Mouse (Mus musculus) embryonic fibroblast, embryonic 13.5 days (primary cell): ENCODE measurements at regions not wholly inside any gene's neighbourhood (a gene's known extent, or its start where the extent isn't known, plus 50 kb on each side); places are given as distances from the start of the nearest gene placed in this dataset.

ENCODE experiments used
- CTCF ChIP-seq: IDR thresholded peaks from 2 replicates; pipeline ENCODE4 v1.5.1; 2011; ENCODE audit warnings: mild to moderate bottlenecking, control low read depth, low read length, moderate library complexity, borderline replicate concordance; ENCODE audit not compliant: insufficient read depth
- POLR2A ChIP-seq: IDR thresholded peaks from 2 replicates; pipeline ENCODE4 v1.6.1; 2011; ENCODE audit warnings: low read depth, mild to moderate bottlenecking, control low read depth, low read length, moderate library complexity

- TF ChIP-seq CTCF = no peak
- no peak for TF ChIP-seq POLR2A
Measured at GRCm38 (mm10) chr16:77788041-77788780, 186.3 kb upstream of the Gm11146 start.
